Mouse (Mus musculus) olfactory bulb, adult 2 months (tissue): ENCODE results near the gene Dnajc5g.

ENCODE experiments used
- CTCF ChIP-seq: fragments of 200-500 bp; IDR thresholded peaks from 2 replicates; pipeline ENCODE4 v1.5.1; 2012; ENCODE audit warnings: low read depth, mild to moderate bottlenecking, low read length, moderate library complexity; ENCODE audit not compliant: insufficient read depth
- POLR2A ChIP-seq: fragments of 200-500 bp; IDR thresholded peaks from 2 replicates; pipeline ENCODE4 v1.6.1; 2012; ENCODE audit warnings: mild to moderate bottlenecking, low read depth, low read length, moderate library complexity; ENCODE audit not compliant: insufficient read depth

- no peak for TF ChIP-seq CTCF
- TF ChIP-seq POLR2A = no peak
These were observed 47.5 kb downstream of the Dnajc5g start for GRCm38 (mm10) chr5:31153516-31154151.
